Mouse (Mus musculus) heart, adult 2 months (tissue): ENCODE data around the gene Eya4. TPM values are rescaled to one million over a fixed set of nuclear protein-coding genes. Genes with fewer than 3 reads are reported as not detected.

Source experiments
- DNase-seq, 2 experiments: peaks; one replicate each; pipeline ENCODE4 v3.0.0; 2021
- H3K27ac ChIP-seq: fragments of 200-600 bp; 2 replicates; pipeline ENCODE4 v1.8.1; 2022
- H3K27me3 ChIP-seq: fragments of 200-500 bp; 2 replicates; pipeline ENCODE4 v1.6.1; 2012; ENCODE audit warnings: mild to moderate bottlenecking, low read length, inconsistent platforms, mixed read lengths; ENCODE audit not compliant: control insufficient read depth, insufficient read depth
- H3K36me3 ChIP-seq: fragments of 200-500 bp; 2 replicates; pipeline ENCODE4 v1.6.1; 2012; ENCODE audit warnings: low read length, inconsistent platforms; ENCODE audit not compliant: control insufficient read depth, insufficient read depth
- H3K4me1 ChIP-seq: fragments of 200-500 bp; 2 replicates; pipeline ENCODE4 v1.6.1; 2011; ENCODE audit warnings: low read length; ENCODE audit not compliant: control insufficient read depth, insufficient read depth
- H3K4me3 ChIP-seq: fragments of 200-600 bp; 2 replicates; pipeline ENCODE4 v1.8.1; 2022
- H3K79me2 ChIP-seq: fragments of 200-500 bp; replicated peaks from 2 replicates; pipeline ENCODE4 v1.6.1; 2012; ENCODE audit warnings: mild to moderate bottlenecking, inconsistent platforms, low read length, moderate library complexity, mixed read lengths; ENCODE audit not compliant: control insufficient read depth, insufficient read depth
- H3K9ac ChIP-seq: fragments of 200-500 bp; 2 replicates; pipeline ENCODE4 v1.6.1; 2012; ENCODE audit warnings: low read depth, mild to moderate bottlenecking, control low read depth, inconsistent platforms, low read length, mixed read lengths
- CTCF ChIP-seq: fragments of 200-600 bp; IDR thresholded peaks from 2 replicates; pipeline ENCODE4 v1.8.1; 2022; ENCODE audit warnings: antibody characterized with exemption, mild to moderate bottlenecking, moderate library complexity
- EP300 ChIP-seq: fragments of 200-500 bp; IDR thresholded peaks from 2 replicates; pipeline ENCODE4 v1.6.1; 2011; ENCODE audit warnings: low read depth, low read length, control low read depth; ENCODE audit not compliant: insufficient read depth
- POLR2A ChIP-seq: fragments of 200-500 bp; IDR thresholded peaks from 2 replicates; pipeline ENCODE4 v1.6.1; 2011; ENCODE audit warnings: mild to moderate bottlenecking, low read depth, low read length, control low read depth; ENCODE audit not compliant: insufficient read depth
- WGBS: fragments of 180-500 bp; shearing (Covaris S2); methylation state at CpG from one replicate; pipeline ENCODE4 v1.1.7; 2018; 5-methylcytosine and 5-hydroxymethylcytosine counted together
- intact Hi-C: fragments of 180-260 bp; cut with DNase I; formaldehyde crosslinking; loops from one replicate; pipeline ENCODE4 v1.15.1; 2025
- polyA plus RNA-seq: library from polyadenylated mRNA; depleted of rRNA; stranded (reverse); fragments of >200 nt; gene quantifications from 2 replicates; pipeline ENCODE4 v1.2.3, GENCODE M21; 2012
- total RNA-seq, 2 experiments: library from RNA; stranded (reverse); gene quantifications; 2 replicates each; pipeline ENCODE4 v1.2.3; 2021

Gene Eya4
- total and polyA plus RNA-seq, 3 experiments = 0.16 to 0.23 (median 0.23) TPM

- H3K27ac ChIP-seq = no peak overlapping the region
- H3K27me3 ChIP-seq = no peaks in the 10 kb centered on the region
- intact Hi-C loops = no loop called here
- no peak overlapping the region for H3K9ac ChIP-seq
- no peaks in the 10 kb centered on the region for H3K79me2 ChIP-seq
- H3K4me3 ChIP-seq = no peak overlapping the region
- WGBS = 63% methylated on average over 1 of the region's 1 CpGs
- TF ChIP-seq EP300 (no peak), CTCF (no peak), POLR2A (no peak)
- no peaks in the 10 kb centered on the region for H3K4me1 ChIP-seq
- no peak for DNase-seq
- no peaks in the 10 kb centered on the region for H3K36me3 ChIP-seq
Observed at GRCm38 (mm10) chr10:23127947-23128346, 222.6 kb downstream of the Eya4 start.

- H3K4me3 ChIP-seq = no peak overlapping the region
- intact Hi-C loops = no loop called here
- H3K4me1 ChIP-seq = no peaks in the 10 kb centered on the region
- H3K79me2 ChIP-seq = no peaks in the 10 kb centered on the region
- no peak overlapping the region for H3K9ac ChIP-seq
- H3K27ac ChIP-seq = no peak overlapping the region
- DNase-seq = no peak
- TF ChIP-seq POLR2A = no peak
- no peak for TF ChIP-seq CTCF
- TF ChIP-seq EP300 = no peak
- no peaks in the 10 kb centered on the region for H3K27me3 ChIP-seq
- WGBS = 70% methylated on average over 1 of the region's 1 CpGs
- H3K36me3 ChIP-seq = no peaks in the 10 kb centered on the region
Observed at GRCm38 (mm10) chr10:23127151-23127550, 223.4 kb downstream of the Eya4 start.

- Histone ChIP-seq H3K4me1 (no peaks in the 10 kb centered on the region), H3K79me2 (no peaks in the 10 kb centered on the region), H3K36me3 (no peaks in the 10 kb centered on the region), H3K4me3 (no peak overlapping the region), H3K27me3 (no peaks in the 10 kb centered on the region), H3K27ac (no peak overlapping the region), H3K9ac (no peak overlapping the region)
- intact Hi-C loops = no loop called here
- WGBS = 87% methylated on average over 5 of the region's 5 CpGs
- no peak for DNase-seq
- no peak for TF ChIP-seq CTCF
- TF ChIP-seq POLR2A = no peak
Observed at GRCm38 (mm10) chr10:23126529-23126928, 224.1 kb downstream of the Eya4 start.

GRCm38 (mm10) chr10:23120437-23120836, 230.1 kb downstream of the Eya4 start:
- 43% methylated on average over 2 of the region's 2 CpGs for WGBS
- H3K27ac ChIP-seq = no peak overlapping the region

GRCm38 (mm10) chr10:23116786-23117410, 233.7 kb downstream of the Eya4 start:
- H3K27ac ChIP-seq = no peak overlapping the region
- no peaks in the 10 kb centered on the region for H3K4me1 ChIP-seq
- H3K27me3 ChIP-seq = no peaks in the 10 kb centered on the region
- intact Hi-C loops = loop anchor here (1.0 to 5.0 kb wide), 3 partner anchors 286 to 660 kb away; no protein-coding TSS in a partner anchor
- peak; percentile 40 to 72 for DNase-seq
- 42% methylated on average over 10 of the region's 10 CpGs for WGBS
- no peaks in the 10 kb centered on the region for H3K36me3 ChIP-seq
- no peak overlapping the region for H3K9ac ChIP-seq
- peak; percentile 96 for TF ChIP-seq CTCF
- no peak for TF ChIP-seq POLR2A
- TF ChIP-seq EP300 = 0 out of 2 replicates have a peak, but pooled peaks have one; percentile 44
- no peaks in the 10 kb centered on the region for H3K79me2 ChIP-seq
- no peak overlapping the region for H3K4me3 ChIP-seq

More at GRCm38 (mm10) chr10:23120437-23120836, 230.1 kb downstream of the Eya4 start:
- H3K4me1 ChIP-seq = no peaks in the 10 kb centered on the region
- no peak overlapping the region for H3K9ac ChIP-seq
- no peak overlapping the region for H3K4me3 ChIP-seq
- no peaks in the 10 kb centered on the region for H3K36me3 ChIP-seq
- no peak for TF ChIP-seq EP300
- TF ChIP-seq CTCF = no peak
- no peak for TF ChIP-seq POLR2A
- no peaks in the 10 kb centered on the region for H3K27me3 ChIP-seq
- DNase-seq = no peak
- H3K79me2 ChIP-seq = no peaks in the 10 kb centered on the region
- intact Hi-C loops = no loop called here

GRCm38 (mm10) chr10:23116063-23116462, 234.5 kb downstream of the Eya4 start:
- TF ChIP-seq POLR2A (no peak), EP300 (no peak), CTCF (no peak)
- 65% methylated on average over 8 of the region's 8 CpGs for WGBS
- H3K79me2 ChIP-seq = no peaks in the 10 kb centered on the region
- H3K36me3 ChIP-seq = no peaks in the 10 kb centered on the region
- no peak for DNase-seq
- H3K9ac ChIP-seq = no peak overlapping the region
- no peaks in the 10 kb centered on the region for H3K27me3 ChIP-seq
- intact Hi-C loops = loop anchor here (2.0 to 5.0 kb wide), 2 partner anchors 287 to 661 kb away; no protein-coding TSS in a partner anchor
- H3K4me3 ChIP-seq = no peak overlapping the region
- H3K4me1 ChIP-seq = no peaks in the 10 kb centered on the region
- no peak overlapping the region for H3K27ac ChIP-seq
